Mouse (Mus musculus): ENCODE data around the gene Gdf15. TPM values are rescaled to one million over a fixed set of nuclear protein-coding genes. Genes with fewer than 3 reads are reported as not detected.

Gdf15 gene
- polyA plus RNA-seq, 1 experiment from 2014 or later, result not detected

- H3K27me3 ChIP-seq (ENCODE audit: control insufficient read depth, insufficient read depth, low read length), result no peaks in the 10 kb centered on the region
- peak overlapping the region; percentile 74 for H3K4me2 ChIP-seq (ENCODE audit: low read depth, low read length, severe bottlenecking)
- H3K9me3 ChIP-seq (ENCODE audit: control insufficient read depth, low read length), result no peaks in the 10 kb centered on the region
- H3K4me1 ChIP-seq (replicated peaks; ENCODE audit: control insufficient read depth, insufficient read depth, low read length), result peaks cover 11% of the 10 kb centered on the region
- WGBS, result 81% methylated on average over 3 of the region's 3 CpGs
- DNase-seq (ENCODE audit: low spot score), result no peak
- peaks cover 11% of the 10 kb centered on the region; the same call in 1 of the 2 replicates for H3K36me3 ChIP-seq (ENCODE audit: control insufficient read depth, insufficient read depth, low read length)
- ATAC-seq (replicated peaks; ENCODE audit: low FRiP score), result 0 out of 2 replicates have a peak, but pooled peaks have one; percentile 9
- H3K4me3 ChIP-seq (ENCODE audit: low read depth, low read length), result peak overlapping the region; percentile 63
- H3K27ac ChIP-seq (ENCODE audit: low read depth, low read length), result peak overlapping the region; percentile 87
- H3K9ac ChIP-seq (ENCODE audit: low read length), result peak overlapping the region; percentile 75
These were observed 41.9 kb upstream of the Gdf15 start for GRCm38 (mm10) chr8:70674109-70674508.

DNA sequence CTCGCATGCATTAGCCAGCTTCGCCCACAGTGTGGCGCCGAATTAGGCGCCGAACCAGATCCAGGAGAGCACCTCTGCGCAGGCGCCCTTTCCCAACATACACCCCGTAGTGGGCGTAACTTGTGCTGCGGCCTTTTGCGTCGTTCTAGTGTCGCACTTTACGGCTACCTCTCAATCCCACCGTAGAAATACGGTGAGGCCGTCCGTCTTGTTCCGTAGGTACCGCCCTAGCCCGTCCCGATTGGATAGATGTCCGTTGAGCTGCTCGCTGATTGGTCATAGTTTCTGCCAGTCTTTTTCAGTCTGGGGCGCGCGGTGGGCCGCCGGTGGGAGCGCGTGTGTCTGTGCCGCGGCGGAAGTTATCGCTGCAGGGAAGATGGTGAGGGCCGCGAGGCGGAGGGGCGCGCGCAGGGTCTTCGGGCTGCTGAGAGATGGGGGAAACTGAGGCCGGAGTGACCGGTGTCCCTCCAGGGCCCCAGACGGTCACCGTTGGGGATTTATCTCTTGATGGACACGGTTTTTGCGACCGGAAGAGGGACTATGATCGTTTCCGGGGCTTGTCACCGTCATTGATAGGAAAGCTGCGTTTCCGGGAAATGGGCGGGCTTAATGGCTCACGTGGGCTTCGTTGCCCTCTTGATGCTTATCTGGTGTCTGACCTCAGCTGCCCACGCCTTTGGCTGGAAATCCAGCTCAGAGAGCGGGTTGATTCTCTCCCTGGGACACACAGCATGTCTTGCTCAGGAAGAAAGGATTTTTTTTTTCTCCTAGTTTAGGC, 41.0 kb upstream of the Gdf15 start, which contains the start of gene Lsm4:
Lsm4 (plus strand) TSS at position 170 of the 778 bp plus-strand sequence.
- under 1% methylated on average over 60 of the region's 60 CpGs for WGBS
- H3K9ac ChIP-seq (ENCODE audit: low read length), result peak within 1 kb of the TSS; percentile 75
- no peaks in the 10 kb centered on the region for H3K9me3 ChIP-seq (ENCODE audit: control insufficient read depth, low read length)
- no peaks in the 10 kb centered on the region for H3K27me3 ChIP-seq (ENCODE audit: control insufficient read depth, insufficient read depth, low read length)
- peaks cover 5% of the 10 kb centered on the region; the same call in 1 of the 2 replicates for H3K36me3 ChIP-seq (ENCODE audit: control insufficient read depth, insufficient read depth, low read length)
- H3K4me1 ChIP-seq (replicated peaks; ENCODE audit: control insufficient read depth, insufficient read depth, low read length), result peaks cover 11% of the 10 kb centered on the region
- ATAC-seq (replicated peaks; ENCODE audit: low FRiP score) (peak; percentile 97), DNase-seq (ENCODE audit: low spot score) (peak; percentile 98)
- H3K4me2 ChIP-seq (ENCODE audit: low read depth, low read length, severe bottlenecking), result peak within 1 kb of the TSS; percentile 74
- H3K27ac ChIP-seq (ENCODE audit: low read depth, low read length), result peak within 1 kb of the TSS; percentile 87
- peak within 1 kb of the TSS; percentile 63 for H3K4me3 ChIP-seq (ENCODE audit: low read depth, low read length)

GRCm38 (mm10) chr8:70672325-70673078, 40.2 kb upstream of the Gdf15 start:
- WGBS, result 40% methylated on average over 19 of the region's 19 CpGs
- H3K27me3 ChIP-seq (ENCODE audit: control insufficient read depth, insufficient read depth, low read length), result no peaks in the 10 kb centered on the region
- no peak for DNase-seq (ENCODE audit: low spot score)
- no peaks in the 10 kb centered on the region for H3K9me3 ChIP-seq (ENCODE audit: control insufficient read depth, low read length)
- H3K4me3 ChIP-seq (ENCODE audit: low read depth, low read length), result peak overlapping the region; percentile 63; the same call in 1 of the 2 replicates
- peaks cover 11% of the 10 kb centered on the region for H3K4me1 ChIP-seq (replicated peaks; ENCODE audit: control insufficient read depth, insufficient read depth, low read length)
- peak overlapping the region; percentile 42; the same call in 1 of the 2 replicates for H3K4me2 ChIP-seq (ENCODE audit: low read depth, low read length, severe bottlenecking)
- ATAC-seq (replicated peaks; ENCODE audit: low FRiP score), result no peak
- peak overlapping the region; percentile 81 for H3K27ac ChIP-seq (ENCODE audit: low read depth, low read length)
- peak overlapping the region; percentile 56 for H3K9ac ChIP-seq (ENCODE audit: low read length)
- no peaks in the 10 kb centered on the region for H3K36me3 ChIP-seq (ENCODE audit: control insufficient read depth, insufficient read depth, low read length)

GRCm38 (mm10) chr8:70671615-70672324, 39.5 kb upstream of the Gdf15 start:
- Histone ChIP-seq H3K27ac (ENCODE audit: low read depth, low read length) (no peak overlapping the region), H3K9ac (ENCODE audit: low read length) (no peak overlapping the region; the same call in 1 of the 2 replicates), H3K36me3 (ENCODE audit: control insufficient read depth, insufficient read depth, low read length) (no peaks in the 10 kb centered on the region), H3K27me3 (ENCODE audit: control insufficient read depth, insufficient read depth, low read length) (no peaks in the 10 kb centered on the region), H3K4me1 (replicated peaks; ENCODE audit: control insufficient read depth, insufficient read depth, low read length) (peaks cover 11% of the 10 kb centered on the region), H3K4me2 (ENCODE audit: low read depth, low read length, severe bottlenecking) (no peak overlapping the region), H3K4me3 (ENCODE audit: low read depth, low read length) (no peak overlapping the region), H3K9me3 (ENCODE audit: control insufficient read depth, low read length) (no peaks in the 10 kb centered on the region)
- DNase-seq (ENCODE audit: low spot score), result no peak
- ATAC-seq (replicated peaks; ENCODE audit: low FRiP score), result no peak
- WGBS, result 57% methylated on average over 10 of the region's 10 CpGs

DNA sequence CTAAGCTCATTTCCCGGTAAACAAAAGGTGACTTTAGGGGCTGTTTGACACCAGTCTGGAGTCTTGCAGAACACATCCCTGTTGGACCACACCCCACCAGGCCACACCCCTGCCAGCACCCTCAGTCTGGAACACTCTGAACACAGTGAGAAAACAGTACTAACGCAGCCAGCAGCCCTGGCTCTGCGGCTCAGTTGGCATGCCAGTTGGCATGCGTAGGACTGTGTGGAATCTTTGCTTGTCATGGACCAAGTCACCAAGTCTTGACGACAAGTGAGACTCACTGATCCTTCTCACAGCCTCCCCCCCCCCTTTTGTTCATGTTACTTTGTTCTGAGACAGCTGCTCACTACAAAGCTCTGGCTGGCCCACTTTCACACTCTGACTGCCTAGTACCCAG, 34.8 kb upstream of the Gdf15 start:
- no peak overlapping the region for H3K4me3 ChIP-seq (ENCODE audit: low read depth, low read length)
- H3K9ac ChIP-seq (ENCODE audit: low read length), result no peak overlapping the region
- H3K36me3 ChIP-seq (ENCODE audit: control insufficient read depth, insufficient read depth, low read length), result no peaks in the 10 kb centered on the region
- H3K9me3 ChIP-seq (ENCODE audit: control insufficient read depth, low read length), result no peaks in the 10 kb centered on the region
- no peak overlapping the region for H3K4me2 ChIP-seq (ENCODE audit: low read depth, low read length, severe bottlenecking)
- H3K4me1 ChIP-seq (replicated peaks; ENCODE audit: control insufficient read depth, insufficient read depth, low read length), result no peaks in the 10 kb centered on the region
- ATAC-seq (replicated peaks; ENCODE audit: low FRiP score) (no peak), DNase-seq (ENCODE audit: low spot score) (no peak)
- WGBS, result 75% methylated on average over 5 of the region's 5 CpGs
- no peak overlapping the region for H3K27ac ChIP-seq (ENCODE audit: low read depth, low read length)
- H3K27me3 ChIP-seq (ENCODE audit: control insufficient read depth, insufficient read depth, low read length), result no peaks in the 10 kb centered on the region

GRCm38 (mm10) chr8:70665599-70665998, 33.3 kb upstream of the Gdf15 start:
- Histone ChIP-seq H3K27ac (ENCODE audit: low read depth, low read length) (no peak overlapping the region), H3K27me3 (ENCODE audit: control insufficient read depth, insufficient read depth, low read length) (no peaks in the 10 kb centered on the region), H3K36me3 (ENCODE audit: control insufficient read depth, insufficient read depth, low read length) (no peaks in the 10 kb centered on the region)

GRCm38 (mm10) chr8:70664631-70665030, 32.4 kb upstream of the Gdf15 start:
- Histone ChIP-seq H3K4me1 (replicated peaks; ENCODE audit: control insufficient read depth, insufficient read depth, low read length) (peaks cover 4% of the 10 kb centered on the region; the same call in 1 of the 2 replicates), H3K27ac (ENCODE audit: low read depth, low read length) (no peak overlapping the region), H3K4me2 (ENCODE audit: low read depth, low read length, severe bottlenecking) (no peak overlapping the region), H3K9ac (ENCODE audit: low read length) (no peak overlapping the region), H3K9me3 (ENCODE audit: control insufficient read depth, low read length) (no peaks in the 10 kb centered on the region), H3K4me3 (ENCODE audit: low read depth, low read length) (no peak overlapping the region), H3K27me3 (ENCODE audit: control insufficient read depth, insufficient read depth, low read length) (no peaks in the 10 kb centered on the region), H3K36me3 (ENCODE audit: control insufficient read depth, insufficient read depth, low read length) (no peaks in the 10 kb centered on the region)
- no peak for ATAC-seq (replicated peaks; ENCODE audit: low FRiP score)
- DNase-seq (ENCODE audit: low spot score), result no peak
- WGBS, result 80% methylated on average over 3 of the region's 3 CpGs

More at GRCm38 (mm10) chr8:70665599-70665998, 33.3 kb upstream of the Gdf15 start:
- H3K4me1 ChIP-seq (replicated peaks; ENCODE audit: control insufficient read depth, insufficient read depth, low read length), result no peaks in the 10 kb centered on the region
- no peak overlapping the region for H3K4me3 ChIP-seq (ENCODE audit: low read depth, low read length)
- H3K4me2 ChIP-seq (ENCODE audit: low read depth, low read length, severe bottlenecking), result no peak overlapping the region
- ATAC-seq (replicated peaks; ENCODE audit: low FRiP score) (no peak), DNase-seq (ENCODE audit: low spot score) (no peak)
- 83% methylated on average over 2 of the region's 2 CpGs for WGBS
- H3K9me3 ChIP-seq (ENCODE audit: control insufficient read depth, low read length), result no peaks in the 10 kb centered on the region
- H3K9ac ChIP-seq (ENCODE audit: low read length), result no peak overlapping the region

DNA sequence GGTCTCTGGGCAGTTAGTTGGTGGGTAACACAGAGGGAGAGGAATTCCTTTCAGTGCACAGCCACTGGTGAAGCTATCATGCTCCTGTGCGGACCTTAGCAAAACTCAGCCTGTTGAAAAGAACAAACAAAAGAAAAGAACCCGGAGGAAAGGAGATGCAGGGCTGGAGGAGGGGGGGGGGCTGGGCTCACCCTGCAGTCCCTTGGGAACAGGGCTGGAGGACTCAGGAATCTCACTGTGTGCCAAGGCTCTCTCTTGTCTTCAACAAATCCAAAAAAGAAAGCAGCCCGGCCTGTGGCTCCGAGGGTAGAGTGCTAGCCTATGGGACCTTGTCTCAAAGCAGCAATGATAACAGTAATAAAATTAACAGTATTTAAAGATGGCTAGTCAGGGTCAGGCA, 31.4 kb upstream of the Gdf15 start:
- DNase-seq (ENCODE audit: low spot score) (no peak), ATAC-seq (replicated peaks; ENCODE audit: low FRiP score) (no peak)
- Histone ChIP-seq H3K4me3 (ENCODE audit: low read depth, low read length) (no peak overlapping the region), H3K27me3 (ENCODE audit: control insufficient read depth, insufficient read depth, low read length) (no peaks in the 10 kb centered on the region), H3K4me2 (ENCODE audit: low read depth, low read length, severe bottlenecking) (no peak overlapping the region), H3K4me1 (replicated peaks; ENCODE audit: control insufficient read depth, insufficient read depth, low read length) (peaks cover 7% of the 10 kb centered on the region; the same call in 1 of the 2 replicates), H3K36me3 (ENCODE audit: control insufficient read depth, insufficient read depth, low read length) (no peaks in the 10 kb centered on the region), H3K27ac (ENCODE audit: low read depth, low read length) (no peak overlapping the region), H3K9me3 (ENCODE audit: control insufficient read depth, low read length) (no peaks in the 10 kb centered on the region), H3K9ac (ENCODE audit: low read length) (no peak overlapping the region)
- 52% methylated on average over 4 of the region's 4 CpGs for WGBS
